Mouse (Mus musculus) neural tube, embryonic 10.5 days (tissue): ENCODE results near the gene Aven.
"Not testable (repeated sequence)": the region's sequence is repeated elsewhere in the genome, so short reads cannot be mapped to it uniquely, and the experiment has no call there.

Source experiments
- DNase-seq: peaks from one replicate; pipeline ENCODE4 v3.0.0-alpha.2; 2017; ENCODE audit warnings: low spot score; ENCODE audit errors: extremely low spot score

Aven gene

GRCm38 (mm10) chr2:112492856-112493538 lies at the start of gene Aven:
Gene Aven (plus strand): TSS chr2:112492964.
- peak; percentile 87 for DNase-seq

GRCm38 (mm10) chr2:112443491-112443890 lies 49.3 kb upstream of the Aven start:
- no peak for DNase-seq

- DNase-seq, result no peak
Observed at GRCm38 (mm10) chr2:112445511-112445910, 47.3 kb upstream of the Aven start.

GRCm38 (mm10) chr2:112448046-112448445 lies 44.7 kb upstream of the Aven start:
- DNase-seq, result not testable (repeated sequence)

GRCm38 (mm10) chr2:112448510-112449059 lies 44.2 kb upstream of the Aven start:
- DNase-seq, result no peak

- DNase-seq, result no peak
Observed at GRCm38 (mm10) chr2:112449597-112450296, 43.0 kb upstream of the Aven start.

GRCm38 (mm10) chr2:112452513-112452912 lies 40.3 kb upstream of the Aven start:
- not testable (repeated sequence) for DNase-seq

GRCm38 (mm10) chr2:112454125-112454861 lies 38.5 kb upstream of the Aven start:
- no peak for DNase-seq

- DNase-seq, result peak; percentile 97
Observed at GRCm38 (mm10) chr2:112454862-112455564, 37.8 kb upstream of the Aven start, which contains the start of gene Emc7. Gene Emc7 (plus strand): TSS chr2:112454997.

- no peak for DNase-seq
Observed at GRCm38 (mm10) chr2:112460557-112460956, 32.2 kb upstream of the Aven start.

GRCm38 (mm10) chr2:112469542-112469941 lies 23.2 kb upstream of the Aven start:
- DNase-seq, result no peak

- no peak for DNase-seq
Observed at GRCm38 (mm10) chr2:112470961-112471381, 21.8 kb upstream of the Aven start.

- no peak for DNase-seq
Observed at GRCm38 (mm10) chr2:112472076-112472475, 20.7 kb upstream of the Aven start.

- DNase-seq, result no peak
Observed at GRCm38 (mm10) chr2:112474997-112475724, 17.6 kb upstream of the Aven start.

- DNase-seq, result no peak
Observed at GRCm38 (mm10) chr2:112476554-112476953, 16.2 kb upstream of the Aven start.

GRCm38 (mm10) chr2:112480669-112481068 lies 12.1 kb upstream of the Aven start, which contains the start of gene Chrm5:
Gene Chrm5 (minus strand): TSS chr2:112480769.
- DNase-seq, result no peak

GRCm38 (mm10) chr2:112481564-112481963 lies 11.2 kb upstream of the Aven start:
- peak; percentile 36 for DNase-seq

- DNase-seq, result no peak
Observed at GRCm38 (mm10) chr2:112482533-112483333, 10.0 kb upstream of the Aven start.

- DNase-seq, result no peak
Observed at GRCm38 (mm10) chr2:112483334-112483651, 9.5 kb upstream of the Aven start.

GRCm38 (mm10) chr2:112484886-112485285 lies 7.9 kb upstream of the Aven start:
- DNase-seq, result no peak
